22 mouse cellular contexts compared by ENCODE assay signal in genomic region chr5:121667067-121667466, GRCm38 (mm10). TPM values are rescaled to one million over a fixed set of nuclear protein-coding genes. Genes with fewer than 3 reads are reported as not detected.
DNase-seq lines count a peak whose midpoint lies in the region; ATAC-seq and TF ChIP-seq lines count a peak whose summit lies in the region.
"Had no signal": no experiment of that assay in that cellular context is flagged by ENCODE, and none has a peak within 500 bp of the region (broad histone marks: within the 10 kb centered on the region; RNA-seq: fewer than 3 reads in every experiment).

No protein-coding gene starts in this region.

- H3K27ac ChIP-seq in intestine, postnatal 0 days (ENCODE audit: low read depth, low read length) = peak overlapping the region; percentile 35; the same call in 1 of the 2 replicates
- no peak overlapping the region for H3K27ac ChIP-seq in intestine, embryonic 16.5 days (ENCODE audit: low read length)
- H3K27ac ChIP-seq in cerebellum, adult 2 months (ENCODE audit: insufficient read depth, low read length) = no peak overlapping the region
- H3K27ac ChIP-seq: embryonic facial prominence, embryonic 12.5 days; forebrain, embryonic 15.5 days; heart, adult 2 months; heart, embryonic 15.5 days had no signal

- H3K4me1 ChIP-seq in intestine, postnatal 0 days (replicated peaks; ENCODE audit: control insufficient read depth, insufficient read depth, low read length) = no peaks in the 10 kb centered on the region
- H3K4me1 ChIP-seq in intestine, embryonic 16.5 days (ENCODE audit: control insufficient read depth, insufficient read depth, low read length) = no peaks in the 10 kb centered on the region
- peaks cover 60% of the 10 kb centered on the region for H3K4me1 ChIP-seq in megakaryocyte, embryonic 14.5 days
- no peaks in the 10 kb centered on the region for H3K4me1 ChIP-seq in cerebellum, adult 2 months (ENCODE audit: control insufficient read depth, insufficient read depth, low read length)
- H3K4me1 ChIP-seq: embryonic facial prominence, embryonic 12.5 days; heart, embryonic 15.5 days had no signal

- no peaks in the 10 kb centered on the region for H3K9me3 ChIP-seq in intestine, postnatal 0 days (ENCODE audit: control insufficient read depth)
- no peaks in the 10 kb centered on the region for H3K9me3 ChIP-seq in intestine, embryonic 16.5 days (ENCODE audit: control insufficient read depth, low read length)
- no peaks in the 10 kb centered on the region; the same call in 1 of the 2 replicates for H3K9me3 ChIP-seq in megakaryocyte, embryonic 14.5 days
- H3K9me3 ChIP-seq: embryonic facial prominence, embryonic 12.5 days; forebrain, embryonic 15.5 days; G1E; heart, embryonic 15.5 days had no signal

- ATAC-seq in intestine, postnatal 0 days = 0 out of 2 replicates have a peak, but pooled peaks have one; percentile 15
- ATAC-seq in intestine, embryonic 16.5 days = no peak
- ATAC-seq in megakaryocyte, adult 5-6 weeks (ENCODE audit: poor library complexity, severe bottlenecking) = no peak
- ATAC-seq: CD4-positive, CD25-positive, alpha-beta regulatory T cell, adult 4 months; forebrain, embryonic 15.5 days had no signal

- TF ChIP-seq CTCF in intestine, postnatal 0 days (IDR thresholded peaks at IDR 0.05; ENCODE audit: low read depth) = no peak
- TF ChIP-seq CTCF in cerebellum, adult 2 months (IDR thresholded peaks at IDR 0.05; ENCODE audit: borderline replicate concordance, insufficient read depth, low read depth, low read length) = no peak

- H3K36me3 ChIP-seq in intestine, postnatal 0 days (ENCODE audit: control insufficient read depth, insufficient read depth) = peaks cover 56% of the 10 kb centered on the region
- H3K36me3 ChIP-seq in intestine, embryonic 16.5 days (ENCODE audit: control insufficient read depth, insufficient read depth, low read length) = peaks cover 12% of the 10 kb centered on the region
- H3K36me3 ChIP-seq in megakaryocyte, embryonic 14.5 days (replicated peaks; ENCODE audit: low read length) = peaks cover 93% of the 10 kb centered on the region

- no peaks in the 10 kb centered on the region for H3K27me3 ChIP-seq in intestine, postnatal 0 days (replicated peaks; ENCODE audit: control insufficient read depth, insufficient read depth, low read length)
- no peaks in the 10 kb centered on the region for H3K27me3 ChIP-seq in intestine, embryonic 16.5 days (replicated peaks; ENCODE audit: control insufficient read depth, insufficient read depth, low read length)
- H3K27me3 ChIP-seq in megakaryocyte, embryonic 14.5 days (replicated peaks) = no peaks in the 10 kb centered on the region
- no peaks in the 10 kb centered on the region for H3K27me3 ChIP-seq in cerebellum, adult 2 months (ENCODE audit: control insufficient read depth, insufficient read depth, low read length)
- H3K27me3 ChIP-seq: embryonic facial prominence, embryonic 12.5 days; forebrain, embryonic 15.5 days; heart, embryonic 15.5 days had no signal

- no peak overlapping the region for H3K4me2 ChIP-seq in intestine, postnatal 0 days (replicated peaks; ENCODE audit: low read depth)
- H3K4me2 ChIP-seq in intestine, embryonic 16.5 days (ENCODE audit: low read depth, low read length) = no peak overlapping the region
- H3K4me2 ChIP-seq: embryonic facial prominence, embryonic 12.5 days; forebrain, embryonic 15.5 days; heart, embryonic 11.5 days; heart, embryonic 15.5 days had no signal

- WGBS in intestine, postnatal 0 days = 60% methylated on average over 4 of the region's 4 CpGs
- WGBS in intestine, embryonic 16.5 days = 81% methylated on average over 4 of the region's 4 CpGs
- 92% methylated on average over 4 of the region's 4 CpGs for WGBS in cerebellum, adult 2 months

- DNase-seq in kidney, adult 8-10 months = peak; percentile 48 to 64
- DNase-seq in kidney, postnatal 10 days = no peak
- no peak for DNase-seq in cerebellum, adult 2 months
- DNase-seq in thymus, postnatal 14 days = no peak
- DNase-seq: adrenal gland, adult 8-10 months; adrenal gland, postnatal 36 days; B cell, adult 2 months; cerebellum, adult 11 months; cerebellum, adult 9-10 months; cerebellum, postnatal 25 days; heart, adult 2 months; heart, postnatal 14 days had no signal

- H3K9ac ChIP-seq in intestine, postnatal 0 days (ENCODE audit: low read depth, low read length) = no peak overlapping the region
- no peak overlapping the region for H3K9ac ChIP-seq in intestine, embryonic 16.5 days (ENCODE audit: low read depth, low read length)
- H3K9ac ChIP-seq: embryonic facial prominence, embryonic 12.5 days; forebrain, embryonic 15.5 days; heart, embryonic 15.5 days had no signal

- TF ChIP-seq POLR2A in cerebellum, adult 2 months (IDR thresholded peaks at IDR 0.05; ENCODE audit: borderline replicate concordance, insufficient read depth, low read length) = no peak

- H3K4me3 ChIP-seq in intestine, postnatal 0 days (ENCODE audit: low read depth, low read length) = no peak overlapping the region
- H3K4me3 ChIP-seq in intestine, embryonic 16.5 days (ENCODE audit: low read length) = no peak overlapping the region
- H3K4me3 ChIP-seq in megakaryocyte, embryonic 14.5 days (replicated peaks) = peak overlapping the region; percentile 69
- H3K4me3 ChIP-seq in cerebellum, adult 2 months (replicated peaks; ENCODE audit: insufficient read depth, low read depth, low read length) = no peak overlapping the region
- H3K4me3 ChIP-seq: embryonic facial prominence, embryonic 12.5 days; forebrain, embryonic 15.5 days; heart, adult 2 months; heart, embryonic 15.5 days had no signal

RNA-seq across cellular contexts. Expression of gene Brap, which starts 6.7 kb away (rescaled TPM):
- polyA plus RNA-seq in intestine, postnatal 0 days (2015; fragmentation: Nextera tagmentation; extraction: Ambion mirVana) = 30.6 and 30.7 TPM in 2 replicates
- 26.4 and 30.4 TPM in 2 replicates for polyA plus RNA-seq in intestine, embryonic 16.5 days (2015; fragmentation: Nextera tagmentation; extraction: Ambion mirVana)
- polyA plus RNA-seq in megakaryocyte, embryonic 14.5 days (2012; ENCODE audit: insufficient read depth, low replicate concordance) = 9.6 and 10.7 TPM in 2 replicates
- 22.7 and 25.6 TPM in 2 replicates for total RNA-seq in megakaryocyte, adult 5-6 weeks (2015)
- 53.5 and 71.5 TPM in 2 replicates for total RNA-seq in megakaryocyte, adult 5-6 weeks (2017)
- 51.2 and 54.4 TPM in 2 replicates for polyA plus RNA-seq in cerebellum, adult 2 months (2012; rRNA removed)

RNA-seq across cellular contexts. Expression of gene Acad10, which starts 6.8 kb away (rescaled TPM):
- 5.3 and 5.6 TPM in 2 replicates for polyA plus RNA-seq in intestine, postnatal 0 days (2015; fragmentation: Nextera tagmentation; extraction: Ambion mirVana)
- polyA plus RNA-seq in intestine, embryonic 16.5 days (2015; fragmentation: Nextera tagmentation; extraction: Ambion mirVana) = 7.8 and 9.7 TPM in 2 replicates
- polyA plus RNA-seq in megakaryocyte, embryonic 14.5 days (2012; ENCODE audit: insufficient read depth, low replicate concordance) = 3.4 TPM in 1 of 2 replicates, not detected in the other
- 0.46 and 0.60 TPM in 2 replicates for total RNA-seq in megakaryocyte, adult 5-6 weeks (2015)
- total RNA-seq in megakaryocyte, adult 5-6 weeks (2017) = 0.69 and 1.4 TPM in 2 replicates
- polyA plus RNA-seq in cerebellum, adult 2 months (2012; rRNA removed) = 3.6 and 4.0 TPM in 2 replicates

RNA-seq across cellular contexts. Expression of gene Atxn2, which starts 44.1 kb away (rescaled TPM):
- polyA plus RNA-seq in intestine, postnatal 0 days (2015; fragmentation: Nextera tagmentation; extraction: Ambion mirVana) = 54.3 and 62.6 TPM in 2 replicates
- polyA plus RNA-seq in intestine, embryonic 16.5 days (2015; fragmentation: Nextera tagmentation; extraction: Ambion mirVana) = 27.9 and 30.7 TPM in 2 replicates
- polyA plus RNA-seq in megakaryocyte, embryonic 14.5 days (2012; ENCODE audit: insufficient read depth, low replicate concordance) = 42.8 and 45.7 TPM in 2 replicates
- total RNA-seq in megakaryocyte, adult 5-6 weeks (2015) = 46.3 and 50.9 TPM in 2 replicates
- 33.2 and 46.3 TPM in 2 replicates for total RNA-seq in megakaryocyte, adult 5-6 weeks (2017)
- polyA plus RNA-seq in cerebellum, adult 2 months (2012; rRNA removed) = 149 and 165 TPM in 2 replicates

RNA-seq across cellular contexts. Expression of gene Acad12, which starts 48.3 kb away (rescaled TPM):
- 3.5 and 3.8 TPM in 2 replicates for polyA plus RNA-seq in intestine, postnatal 0 days (2015; fragmentation: Nextera tagmentation; extraction: Ambion mirVana)
- polyA plus RNA-seq in intestine, embryonic 16.5 days (2015; fragmentation: Nextera tagmentation; extraction: Ambion mirVana) = 4.5 and 5.3 TPM in 2 replicates
- polyA plus RNA-seq in megakaryocyte, embryonic 14.5 days (2012; ENCODE audit: insufficient read depth, low replicate concordance) = 2.2 and 2.6 TPM in 2 replicates
- 1.1 and 5.4 TPM in 2 replicates for total RNA-seq in megakaryocyte, adult 5-6 weeks (2015)
- total RNA-seq in megakaryocyte, adult 5-6 weeks (2017) = 2.1 and 5.5 TPM in 2 replicates
- polyA plus RNA-seq in cerebellum, adult 2 months (2012; rRNA removed) = 3.8 and 5.3 TPM in 2 replicates

Comparison
In these comparisons a context has a peak if more than half of its experiments do, and no peak if none do; other contexts are left out.
1. DNase-seq: peak in kidney, adult 8-10 months (2 of 2); none in kidney, postnatal 10 days (single experiment), cerebellum, adult 2 months (0 of 2) and thymus, postnatal 14 days (single experiment).